Mouse (Mus musculus): ENCODE data around the gene Krt80.

Krt80 gene

GRCm38 (mm10) chr15:101374879-101375278, 4.9 kb upstream of the Krt80 start:
- no peak for DNase-seq (ENCODE audit: low spot score)

DNA sequence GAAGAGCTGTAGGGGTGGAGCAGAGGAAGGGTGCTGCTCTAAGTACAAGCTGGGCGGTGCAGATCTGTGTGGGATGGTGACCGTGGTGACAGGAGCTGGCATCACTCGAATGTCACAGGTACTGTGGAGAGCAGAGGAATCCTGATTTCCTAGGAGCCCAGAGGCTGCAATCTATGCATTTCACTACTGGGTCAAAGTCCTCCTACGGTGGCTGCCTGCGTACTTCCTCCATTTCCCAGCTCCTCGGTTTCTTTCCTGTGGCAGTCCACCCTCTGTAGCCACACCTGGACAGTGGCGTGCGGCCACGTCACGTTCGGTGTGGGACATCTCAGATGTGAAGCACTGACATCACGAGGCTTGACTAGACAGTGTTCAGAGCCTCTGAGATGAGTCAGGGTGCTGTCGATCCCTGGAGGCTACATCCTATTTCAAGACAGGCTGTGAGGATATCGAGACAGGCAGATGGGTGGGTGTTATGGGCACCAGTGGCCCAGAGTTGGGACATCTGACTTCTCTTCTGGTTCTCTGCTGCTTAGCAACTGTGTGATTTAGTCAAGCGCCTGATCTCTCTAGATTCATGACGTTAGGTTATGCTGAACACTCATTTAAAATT, 3.4 kb upstream of the Krt80 start:
- no peak for DNase-seq (ENCODE audit: low spot score)

- no peak for DNase-seq (ENCODE audit: low spot score)
These were observed 2.4 kb upstream of the Krt80 start for GRCm38 (mm10) chr15:101372131-101372977.

DNA sequence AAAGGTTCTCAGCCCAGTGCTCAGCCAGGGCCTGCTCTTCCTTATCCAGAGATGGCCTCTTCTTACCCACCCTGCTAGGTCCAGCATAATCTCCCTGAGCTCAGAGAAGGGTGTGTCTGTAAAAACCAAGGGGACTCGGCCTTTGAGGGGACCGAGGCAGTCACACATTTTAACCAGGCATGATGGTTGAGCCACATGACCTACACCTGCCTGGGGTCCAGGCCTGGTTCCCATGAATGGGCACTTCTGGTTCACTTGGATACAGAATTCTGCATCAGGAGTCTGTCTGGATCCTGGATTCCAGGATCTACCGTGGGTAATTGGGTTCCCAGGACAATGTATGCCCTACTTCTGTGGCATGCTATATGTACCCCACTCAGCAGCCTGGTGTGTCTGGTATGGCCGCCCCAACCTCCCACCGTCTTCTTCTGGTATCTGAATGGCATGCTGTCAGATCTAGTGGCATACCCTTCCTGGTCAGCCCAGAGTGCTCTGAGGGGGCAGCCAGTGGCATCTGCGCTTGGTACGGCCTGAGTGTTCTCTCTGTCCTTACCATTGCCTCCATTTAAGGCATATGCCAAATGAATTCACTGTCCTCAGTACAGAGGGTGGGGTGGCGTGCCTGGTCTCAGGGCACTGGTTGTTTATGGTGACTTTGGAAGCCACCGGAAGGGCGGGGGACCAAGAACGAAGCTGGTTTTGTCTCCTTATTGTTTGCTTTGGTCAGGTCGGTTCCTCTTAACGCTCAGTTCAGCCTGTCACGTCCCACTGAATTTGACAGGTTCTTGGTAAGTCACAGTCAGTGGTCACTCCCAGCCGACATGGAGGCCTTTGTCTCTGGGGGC, 1.4 kb upstream of the Krt80 start:
- DNase-seq (ENCODE audit: low spot score), result no peak

DNA sequence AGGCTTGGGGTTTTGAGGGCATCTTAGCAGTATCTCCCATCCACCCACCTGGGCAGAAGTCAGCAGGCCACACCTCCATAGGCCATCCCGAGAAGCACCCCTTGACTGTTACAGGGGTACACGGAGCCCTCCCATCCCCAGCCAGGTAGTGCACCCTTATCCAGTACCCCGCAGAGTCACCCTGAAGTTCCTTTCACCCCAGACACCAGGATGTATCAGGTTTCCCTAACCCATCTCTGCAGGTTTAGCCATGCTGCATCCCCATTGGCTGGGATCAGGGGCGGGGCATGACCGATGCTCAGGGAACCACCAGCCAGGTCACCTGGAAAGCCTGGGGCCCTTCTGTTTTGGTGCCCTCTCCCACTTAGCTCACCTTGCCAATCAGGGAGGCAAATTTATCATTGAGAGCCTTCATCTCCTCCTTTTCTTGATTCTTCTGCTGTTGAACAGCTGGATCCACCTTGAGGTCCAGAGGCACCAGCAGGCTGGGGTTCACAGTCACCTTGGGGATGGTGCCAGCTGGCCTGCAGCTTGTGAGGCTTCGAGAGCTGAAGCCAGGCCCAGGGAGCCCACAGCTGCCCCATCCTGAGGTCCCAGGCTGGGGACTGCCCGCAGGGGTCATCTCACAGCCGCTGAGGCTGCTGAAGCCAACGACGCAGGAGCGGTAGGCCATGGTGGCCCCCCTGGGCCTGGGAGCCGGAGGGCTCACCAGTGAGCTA, 421 bp downstream of the Krt80 start:
- peak; percentile 67 for DNase-seq (ENCODE audit: low spot score)

DNA sequence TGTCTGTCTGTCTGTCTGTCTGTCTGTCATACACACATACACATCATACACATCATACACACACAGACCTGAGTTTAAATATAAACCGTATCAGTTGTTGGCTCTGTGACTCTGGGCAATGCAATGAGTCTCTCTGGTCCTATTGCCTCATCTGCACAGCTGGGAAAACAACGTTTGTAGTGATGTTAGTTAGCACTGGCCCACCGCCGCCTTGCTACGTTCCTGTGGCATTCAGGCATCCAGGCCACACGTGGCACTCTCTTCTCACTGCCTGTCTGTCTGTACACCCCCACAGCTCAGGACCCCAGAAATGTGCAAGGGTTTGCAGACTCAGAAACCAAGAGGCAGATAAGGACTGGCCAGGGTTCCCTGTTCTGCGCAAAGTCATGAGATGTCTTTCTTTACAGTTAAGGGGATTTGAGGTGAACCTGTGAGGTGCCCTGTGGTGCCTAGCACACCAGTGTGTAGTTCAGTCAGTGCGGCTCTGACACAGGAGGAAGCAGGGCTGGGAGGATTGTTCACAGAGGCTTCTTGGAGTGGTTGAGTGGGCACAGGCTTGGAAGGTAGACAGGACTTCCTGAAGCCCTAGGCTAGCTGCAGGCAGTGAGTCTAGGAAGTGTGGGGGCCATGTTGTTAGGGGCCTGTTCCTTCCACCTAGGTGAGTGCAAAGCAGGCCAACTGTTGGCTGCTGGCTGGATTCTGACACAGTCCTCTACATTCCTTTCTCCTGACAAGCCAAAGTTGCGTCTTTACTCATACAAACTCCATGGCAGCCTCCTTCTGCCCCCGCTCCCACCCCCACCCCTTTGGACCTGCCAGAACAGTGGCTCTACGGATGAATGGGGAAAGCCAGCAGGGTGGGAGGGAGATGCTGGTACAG, 1.2 kb downstream of the Krt80 start:
- no peak for DNase-seq (ENCODE audit: low spot score)

DNA sequence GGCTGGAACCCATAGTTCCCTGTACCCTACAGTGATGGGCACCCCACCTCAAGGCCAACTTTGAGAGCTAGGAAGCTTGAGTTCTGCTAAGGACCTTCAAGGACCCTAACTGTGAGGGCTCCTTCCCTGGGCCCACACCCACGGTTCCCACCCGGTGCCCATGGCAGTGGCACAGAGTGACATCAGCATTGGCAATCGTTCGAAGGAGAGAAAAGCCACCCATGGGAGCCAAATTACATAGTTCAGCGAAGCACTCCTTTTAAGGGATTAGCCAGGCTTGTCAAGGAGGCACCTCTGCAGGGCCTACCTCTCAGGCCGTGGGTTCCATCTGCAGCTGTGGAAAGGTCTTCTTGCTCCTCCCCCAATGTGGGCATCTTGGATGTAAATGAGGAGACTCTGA, 1.9 kb downstream of the Krt80 start:
- DNase-seq (ENCODE audit: low spot score), result no peak

- DNase-seq (ENCODE audit: low spot score), result no peak
These were observed 2.5 kb downstream of the Krt80 start for GRCm38 (mm10) chr15:101367497-101367896.

DNA sequence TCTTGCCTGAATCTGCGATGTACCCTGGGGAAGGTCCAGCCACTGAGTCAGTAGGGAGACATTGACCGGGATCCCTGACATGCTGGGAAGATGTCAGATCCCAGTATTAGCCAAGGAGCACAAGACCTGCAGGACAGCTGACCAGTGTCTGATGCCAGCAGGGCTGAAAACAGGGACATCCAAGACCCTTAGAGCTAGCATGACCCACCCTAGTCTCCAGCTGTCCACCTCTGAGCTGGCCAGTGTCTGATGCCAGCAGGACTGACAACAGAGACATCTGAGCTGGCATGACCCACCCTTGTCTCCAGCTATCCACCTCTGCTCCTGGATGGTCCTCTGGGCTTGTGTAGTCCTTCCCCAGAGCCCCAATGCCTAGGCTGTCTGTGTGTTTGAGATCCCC, 3.0 kb downstream of the Krt80 start:
- no peak for DNase-seq (ENCODE audit: low spot score)

GRCm38 (mm10) chr15:101366482-101366881, 3.5 kb downstream of the Krt80 start:
- no peak for DNase-seq (ENCODE audit: low spot score)

DNA sequence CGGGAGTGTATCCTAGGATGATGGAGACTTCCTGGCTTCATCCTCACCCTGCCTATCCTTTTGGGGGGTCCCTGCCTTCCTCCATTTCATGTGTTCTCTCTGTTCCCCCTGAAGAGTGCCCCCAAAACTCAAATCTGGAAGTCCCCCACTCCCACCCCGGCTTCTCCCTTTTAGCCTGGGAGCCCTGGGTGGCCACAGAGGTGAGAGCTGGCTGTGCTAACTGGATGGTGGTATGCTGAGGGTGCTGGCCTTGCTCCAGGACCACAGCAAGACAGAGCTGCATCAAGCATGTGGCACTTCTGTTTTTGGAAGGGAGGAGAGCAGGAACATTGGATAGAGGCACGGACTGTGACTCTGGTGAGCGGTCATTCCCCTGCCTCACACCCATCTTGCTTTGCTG, 4.2 kb downstream of the Krt80 start:
- no peak for DNase-seq (ENCODE audit: low spot score)

DNA sequence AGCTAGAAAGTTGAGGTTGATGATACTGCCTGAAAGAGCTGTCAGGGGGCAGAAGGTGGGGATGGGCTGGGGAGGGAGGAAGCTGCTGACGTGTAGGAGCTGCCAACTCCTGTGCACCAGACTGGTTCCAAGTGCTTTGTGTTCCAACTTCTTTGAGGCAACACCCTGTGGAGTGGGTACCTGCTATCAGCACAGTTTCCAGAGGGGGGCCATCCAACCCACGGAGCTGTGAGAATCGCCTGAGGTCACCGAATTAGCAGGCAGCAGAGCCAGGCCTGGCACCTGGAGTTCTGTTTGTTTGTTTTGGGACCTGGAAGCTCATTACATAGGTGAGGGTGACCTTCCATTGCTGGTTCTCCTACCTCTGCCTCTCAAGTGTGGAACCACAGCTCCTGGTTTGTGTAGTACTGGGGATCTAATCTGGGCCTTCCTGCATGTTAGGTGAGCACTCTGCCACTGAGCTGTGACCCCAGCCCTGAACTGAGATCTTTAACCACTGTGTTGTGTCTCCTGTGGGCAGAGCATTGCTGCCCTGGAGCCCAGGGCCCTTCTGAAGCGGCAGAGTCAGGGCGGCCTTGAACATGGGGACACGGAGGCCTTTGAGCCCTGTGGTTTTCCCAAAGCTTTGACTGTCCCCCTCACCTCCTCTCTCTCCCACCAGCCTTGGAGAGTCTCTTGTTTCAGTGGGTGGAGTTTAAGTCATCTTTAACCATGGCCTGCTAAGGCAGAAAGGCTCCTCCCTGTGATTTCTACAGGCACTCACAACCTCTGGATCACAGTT, 4.9 kb downstream of the Krt80 start:
- no peak for DNase-seq (ENCODE audit: low spot score)

DNA sequence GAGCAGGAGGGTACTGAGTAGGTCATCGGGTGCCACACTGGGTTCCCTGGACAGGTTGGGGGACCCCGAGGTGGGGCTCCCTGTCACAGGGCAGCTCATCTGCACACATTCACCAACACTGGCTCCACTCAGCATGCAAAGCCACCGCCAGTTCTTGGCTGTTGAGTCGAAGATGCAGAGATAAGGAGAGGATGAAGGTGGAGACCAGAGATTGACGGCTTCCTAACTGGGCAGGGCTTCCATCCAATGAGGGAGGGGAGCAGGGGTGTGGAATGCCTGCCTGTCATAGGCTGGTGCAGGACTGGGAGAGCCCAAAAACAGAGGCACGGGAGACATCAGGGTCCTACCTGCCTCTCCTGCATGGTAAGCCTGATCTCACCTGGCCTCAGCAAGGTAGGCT, 5.5 kb downstream of the Krt80 start:
- DNase-seq (ENCODE audit: low spot score), result no peak

- no peak for DNase-seq (ENCODE audit: low spot score)
These were observed 6.0 kb downstream of the Krt80 start for GRCm38 (mm10) chr15:101363933-101364332.

GRCm38 (mm10) chr15:101362393-101363010, 7.5 kb downstream of the Krt80 start:
- no peak for DNase-seq (ENCODE audit: low spot score)

- DNase-seq (ENCODE audit: low spot score), result no peak
These were observed 14.6 kb downstream of the Krt80 start for GRCm38 (mm10) chr15:101355382-101355786.

DNA sequence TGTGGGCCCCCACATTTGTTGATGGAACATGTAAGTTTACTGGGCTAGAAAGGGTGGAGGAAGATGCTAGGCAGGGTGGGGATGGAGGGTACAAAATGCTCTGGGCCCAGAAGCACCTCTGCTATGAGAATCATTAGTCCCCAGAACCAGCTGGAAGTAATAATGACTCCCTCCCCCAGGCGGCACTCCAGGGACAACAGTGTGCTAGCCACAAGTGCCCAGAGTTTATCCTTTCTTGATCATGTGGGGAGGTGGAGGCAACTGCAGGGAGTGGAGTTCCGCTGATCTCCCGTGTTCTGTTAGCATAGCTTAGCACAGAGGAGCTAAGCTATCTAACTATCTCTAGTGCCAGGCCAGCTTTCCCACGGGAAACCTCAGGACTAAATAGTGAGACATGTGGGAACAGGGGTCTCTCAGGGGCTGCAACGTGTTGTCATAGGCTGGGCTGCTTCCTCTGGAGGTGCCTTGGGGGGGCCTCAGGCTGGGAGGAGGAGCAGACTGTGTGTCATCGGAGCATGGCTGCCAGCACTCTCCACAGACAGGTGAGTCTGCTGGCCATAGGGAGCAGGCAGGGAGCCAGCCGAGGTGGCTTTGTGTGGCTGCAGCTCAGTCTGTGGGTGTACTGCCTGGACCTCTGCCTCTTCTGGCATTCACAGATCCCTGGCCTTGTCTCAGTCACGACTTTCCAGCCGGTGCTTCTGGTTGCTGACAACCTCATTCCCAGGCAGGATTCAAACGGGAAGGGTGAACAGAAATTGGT, 17.1 kb downstream of the Krt80 start:
- DNase-seq (ENCODE audit: low spot score), result no peak

DNA sequence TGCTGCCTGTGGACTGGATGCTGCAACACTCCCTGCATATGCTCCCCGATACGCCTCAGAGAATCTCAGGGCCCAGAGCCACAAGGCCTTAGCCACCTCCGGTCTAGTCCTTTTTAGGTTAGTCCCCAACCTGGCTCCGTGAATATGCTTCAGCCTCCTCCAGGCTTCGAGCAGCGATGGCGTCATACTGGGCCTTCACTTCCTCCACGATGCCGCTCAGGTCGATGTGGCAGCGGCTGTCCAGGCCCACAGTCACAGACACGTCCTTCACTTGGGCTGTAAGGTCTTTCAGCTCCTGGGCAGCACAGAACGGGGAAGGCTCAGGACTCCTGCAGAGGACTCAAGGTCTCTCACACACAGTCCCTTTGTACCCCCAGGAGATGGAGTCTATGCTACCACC, 17.9 kb downstream of the Krt80 start:
- DNase-seq (ENCODE audit: low spot score), result no peak
